Mouse (Mus musculus) hematopoietic multipotent progenitor cell, adult 10-12 weeks (in vitro differentiated cells): ENCODE measurements around the gene Pnp. TPM values are rescaled to one million over a fixed set of nuclear protein-coding genes. Genes with fewer than 3 reads are reported as not detected.

Experiments
- polyA plus RNA-seq: library from polyadenylated mRNA; stranded (reverse); fragments of >175 nt; gene quantifications from 2 replicates; pipeline ENCODE4 v1.2.3, GENCODE M21; 2012; ENCODE audit warnings: low replicate concordance

Pnp gene
- 1.7 and 1.8 TPM in 2 replicates for polyA plus RNA-seq

DNA sequence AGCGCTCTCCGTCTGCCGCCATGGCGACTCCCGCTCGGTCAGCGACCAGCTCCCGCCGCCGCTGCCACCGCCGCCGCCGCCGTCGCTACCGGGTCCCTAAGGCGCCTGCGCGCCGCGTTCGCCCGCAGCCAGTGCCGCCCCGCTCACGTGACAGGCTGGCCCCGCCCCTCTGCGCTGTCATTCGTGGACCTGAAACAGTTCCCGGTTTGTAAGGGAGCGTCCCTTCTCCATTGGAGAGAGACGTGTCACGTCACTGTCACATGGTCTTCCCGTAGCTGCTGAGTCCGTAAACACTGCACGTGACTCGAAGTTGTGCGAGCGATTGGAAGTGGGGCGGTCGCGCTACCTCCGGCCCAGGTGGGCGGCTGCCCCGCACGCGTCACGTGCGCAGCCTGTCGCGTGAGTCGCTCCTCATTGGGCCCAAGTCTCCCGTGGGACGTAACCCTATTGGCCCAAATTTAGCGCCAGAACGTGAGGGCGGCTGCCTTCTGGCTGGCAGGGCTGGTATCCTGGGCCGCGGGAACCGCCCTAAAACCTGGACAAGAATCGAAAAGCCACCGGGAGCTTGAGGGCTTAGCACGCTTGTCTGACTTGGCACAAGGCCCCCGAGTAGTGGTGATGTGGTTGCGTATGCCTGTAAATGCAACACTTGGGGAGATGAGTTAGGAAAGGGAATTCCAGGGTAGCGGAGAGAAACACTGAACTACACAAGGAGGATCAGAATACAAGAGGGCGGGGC is at the start of gene Pnp, which contains the start of gene Pip4p1:
TSS of gene Pnp (plus strand) at position 329 of the 739 bp plus-strand sequence.
TSS of gene Pip4p1 (minus strand) at position 103 of the 739 bp plus-strand sequence.

DNA sequence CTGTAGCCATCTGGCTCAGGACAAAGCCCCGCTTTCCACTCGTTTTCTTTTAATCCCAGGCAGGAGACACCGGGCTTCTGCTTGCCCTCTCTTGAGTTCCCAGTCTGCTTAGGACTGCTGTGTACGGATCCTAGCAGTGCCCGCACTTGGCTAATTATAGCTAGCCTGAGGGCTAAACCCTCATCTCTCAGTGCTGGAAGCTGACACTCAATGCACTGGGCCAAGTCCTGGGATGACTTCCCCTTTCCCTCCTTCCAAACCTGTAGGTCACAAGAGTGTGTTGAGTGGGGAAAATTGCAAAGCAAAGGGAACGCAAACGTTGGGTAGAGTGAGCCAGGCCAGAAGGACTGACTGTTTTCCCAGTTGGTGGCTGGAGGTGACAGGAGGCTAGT is 33.5 kb upstream of the Pnp start, which contains the start of gene Klhl33:
TSS of gene Klhl33 (minus strand) at position 134 of the 392 bp plus-strand sequence.

DNA sequence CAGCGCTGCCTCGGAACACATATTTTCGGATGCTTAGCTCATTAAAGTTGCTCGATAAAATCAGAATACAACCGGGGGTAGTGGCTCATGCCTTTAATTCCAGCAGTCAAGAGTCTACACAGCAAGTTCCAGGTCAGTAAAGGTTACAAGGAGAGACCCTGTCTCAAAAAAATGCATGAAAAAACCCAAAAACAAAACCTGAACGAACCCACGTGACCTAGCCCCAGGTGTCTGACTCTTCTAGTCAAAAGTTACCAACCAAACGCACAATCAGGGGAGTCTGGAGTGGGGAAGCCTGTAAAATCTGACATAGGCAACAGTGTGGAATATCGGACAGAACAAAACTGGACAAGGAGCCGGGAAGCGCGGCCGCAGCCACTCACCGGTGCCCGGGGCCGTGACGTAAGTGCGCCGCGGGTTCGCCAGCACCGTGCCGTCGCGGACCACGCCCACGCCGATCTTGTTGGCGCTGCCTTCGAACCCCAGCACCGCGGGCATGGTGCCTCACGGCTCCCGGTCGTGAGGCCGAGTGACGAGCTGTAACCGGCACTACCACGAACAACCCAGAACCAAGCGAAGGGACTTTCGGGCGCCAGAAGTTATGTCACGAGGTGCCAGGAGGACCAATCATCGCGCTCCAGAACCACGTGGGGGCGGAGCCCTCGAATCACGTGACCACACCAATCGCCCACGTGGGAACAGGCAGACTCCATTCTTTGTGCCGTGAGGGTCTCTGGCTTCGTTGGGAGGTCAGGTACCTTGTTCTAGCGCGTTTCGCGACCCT is 6.4 kb upstream of the Pnp start, which contains the start of the genes Osgep and Apex1:
TSS of gene Osgep (minus strand) at position 613 of the 784 bp plus-strand sequence.
TSS of gene Apex1 (plus strand) at position 688 of the 784 bp plus-strand sequence.

DNA sequence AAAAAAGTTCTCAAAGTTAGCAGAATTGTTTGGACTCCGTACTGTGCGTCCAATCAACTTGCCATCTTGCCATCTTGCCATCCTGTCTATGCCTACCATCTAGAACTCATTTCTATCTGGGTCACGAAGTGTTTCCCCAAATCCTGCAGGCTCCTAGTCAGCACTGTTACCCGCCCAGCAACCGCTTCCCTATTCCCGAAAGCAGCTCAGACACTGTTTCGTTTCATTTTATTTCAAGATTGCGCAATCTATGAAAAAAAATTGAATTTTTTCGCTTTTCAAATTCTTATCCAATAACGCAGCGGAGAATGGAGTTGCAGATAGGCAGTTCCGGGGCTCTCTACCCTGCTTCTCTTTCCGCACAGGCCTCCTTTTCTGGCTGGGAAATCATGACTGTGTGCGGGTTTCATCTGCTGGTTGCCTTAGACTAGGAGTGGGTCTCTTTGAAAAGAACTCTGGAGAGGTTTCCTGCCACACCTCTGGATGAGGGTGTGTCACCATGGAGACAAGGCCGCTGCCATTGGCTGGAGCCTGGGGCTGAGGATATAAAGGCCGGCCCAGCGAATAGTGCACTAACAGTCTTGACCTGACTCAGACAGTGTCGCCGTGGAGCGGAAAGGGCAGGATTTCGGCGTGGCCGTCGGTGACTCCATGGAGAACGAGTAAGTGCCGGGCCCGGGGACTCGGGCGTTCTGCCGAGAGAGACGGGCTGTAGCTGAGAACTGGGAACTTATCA is 13.2 kb downstream of the Pnp start, which contains the start of gene Gm49342:
TSS of gene Gm49342 (plus strand) at position 586 of the 736 bp plus-strand sequence.

DNA sequence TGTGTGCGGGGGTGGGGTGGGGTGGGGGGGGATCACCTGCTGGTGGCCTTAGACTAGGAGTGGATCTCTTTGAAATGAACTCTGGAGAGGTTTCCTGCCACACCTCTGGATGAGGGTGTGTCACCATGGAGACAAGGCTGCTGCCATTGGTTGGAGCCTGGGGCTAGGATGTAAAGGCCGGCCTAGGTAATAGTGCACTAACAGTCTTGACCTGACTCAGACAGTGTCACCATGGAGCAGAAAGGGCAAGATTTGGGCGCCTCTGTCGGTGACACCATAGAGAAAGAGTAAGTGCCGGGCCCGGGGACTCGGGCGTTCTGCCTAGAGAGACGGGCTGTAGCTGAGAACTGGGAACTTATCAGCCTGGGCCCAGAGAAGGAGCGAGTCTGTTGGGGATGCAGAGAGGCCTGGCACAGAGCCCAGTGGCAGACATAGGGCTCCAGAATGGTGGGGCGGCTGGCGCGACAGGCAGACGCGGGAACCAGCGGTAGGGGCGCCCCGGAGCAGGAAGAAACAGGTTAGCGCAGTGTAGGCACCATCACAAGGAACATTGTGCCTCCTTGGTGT is 25.1 kb downstream of the Pnp start, which contains the start of gene Pnp2:
TSS of gene Pnp2 (plus strand) at position 51 of the 567 bp plus-strand sequence.

DNA sequence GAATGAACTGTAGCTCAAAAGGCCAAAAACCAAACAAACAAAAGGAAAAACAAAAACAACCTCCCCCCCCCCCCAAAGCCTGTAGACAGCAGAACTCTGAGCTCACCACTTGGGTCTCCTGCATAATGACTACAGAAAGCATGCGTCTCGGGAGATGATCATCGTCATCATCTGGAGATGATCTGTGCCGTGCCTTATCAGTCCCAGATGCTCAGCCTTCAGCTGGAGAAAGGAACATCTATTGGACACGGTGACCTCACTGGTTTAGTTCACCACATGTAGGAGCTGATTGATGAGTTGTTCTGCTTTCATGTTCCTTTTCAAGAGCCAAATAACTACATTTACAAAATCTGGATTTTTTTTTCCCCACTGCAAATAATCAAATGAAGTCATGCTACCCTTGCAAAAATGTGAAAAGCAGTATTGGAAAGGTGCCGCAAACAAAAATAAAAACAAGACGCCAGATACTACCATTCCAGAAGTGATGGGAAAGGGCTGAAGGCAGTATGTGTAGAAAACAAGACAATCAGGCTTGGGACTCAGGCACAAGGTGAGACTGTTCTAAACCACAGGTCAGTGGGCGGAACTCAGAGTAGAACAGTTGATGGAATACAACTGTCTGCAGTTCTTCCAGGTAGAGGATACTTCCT is 76.4 kb downstream of the Pnp start, which contains the start of gene Rnase10:
TSS of gene Rnase10 (plus strand) at position 600 of the 650 bp plus-strand sequence.

Other genes with a start within 250 kb of the Pnp start
- gene Olfr747, start 237.9 kb upstream of the Pnp start, polyA plus RNA-seq = not detected in 2 replicates
- gene Olfr748, start 223.7 kb upstream of the Pnp start, polyA plus RNA-seq = not detected in 2 replicates
- not detected in 2 replicates for gene Olfr749, start 186.0 kb upstream of the Pnp start, polyA plus RNA-seq
- gene Ttc5, start 145.6 kb upstream of the Pnp start, polyA plus RNA-seq = 9.5 and 54.2 TPM in 2 replicates
- 0.25 TPM in 1 of 2 replicates, not detected in the other for gene Ccnb1ip1, start 123.3 kb upstream of the Pnp start, polyA plus RNA-seq
- gene Parp2, start 123.2 kb upstream of the Pnp start, polyA plus RNA-seq = 3.1 and 4.2 TPM in 2 replicates
- gene Tep1, start 60.5 kb upstream of the Pnp start, polyA plus RNA-seq = 8.1 and 9.7 TPM in 2 replicates
- 0.11 and 0.61 TPM in 2 replicates for gene Klhl33, start 33.6 kb upstream of the Pnp start, polyA plus RNA-seq
- 23.9 and 61.6 TPM in 2 replicates for gene Osgep, start 6.2 kb upstream of the Pnp start, polyA plus RNA-seq
- gene Apex1, start 6.1 kb upstream of the Pnp start, polyA plus RNA-seq = 20.9 and 45.6 TPM in 2 replicates
- gene Pip4p1, start 226 bp upstream of the Pnp start, polyA plus RNA-seq = 151 and 508 TPM in 2 replicates
- gene Gm49342, start 13.4 kb downstream of the Pnp start, polyA plus RNA-seq = 1.7 TPM in 1 of 2 replicates, not detected in the other
- gene Pnp2, start 24.9 kb downstream of the Pnp start, polyA plus RNA-seq = not detected in 2 replicates
- not detected in 2 replicates for gene Rnase10, start 76.7 kb downstream of the Pnp start, polyA plus RNA-seq
- not detected in 2 replicates for gene Rnase9, start 110.8 kb downstream of the Pnp start, polyA plus RNA-seq
- gene Rnase11, start 119.1 kb downstream of the Pnp start, polyA plus RNA-seq = not detected in 2 replicates
- gene Rnase12, start 126.6 kb downstream of the Pnp start, polyA plus RNA-seq = 0.40 TPM in 1 of 2 replicates, not detected in the other
- not detected in 2 replicates for gene Olfr750, start 143.4 kb downstream of the Pnp start, polyA plus RNA-seq
- 0.76 and 1.6 TPM in 2 replicates for gene Rnase4, start 160.0 kb downstream of the Pnp start, polyA plus RNA-seq
- 0.21 TPM in 1 of 2 replicates, not detected in the other for gene Ang, start 160.1 kb downstream of the Pnp start, polyA plus RNA-seq
- not detected in 2 replicates for gene Eddm3b, start 183.3 kb downstream of the Pnp start, polyA plus RNA-seq
- 7.7 and 15.1 TPM in 2 replicates for gene Rnase6, start 192.8 kb downstream of the Pnp start, polyA plus RNA-seq
- gene Rnase1, start 215.7 kb downstream of the Pnp start, polyA plus RNA-seq = not detected in 2 replicates
- not detected in 2 replicates for gene Rnase2b, start 231.2 kb downstream of the Pnp start, polyA plus RNA-seq